Mouse (Mus musculus) spleen, adult 18-20 months (tissue): Measurements from ENCODE around the gene Nmrk1.
"Not testable (repeated sequence)": the region's sequence is repeated elsewhere in the genome, so short reads cannot be mapped to it uniquely, and the experiment has no call there.

Experiments
- DNase-seq, 2 experiments: peaks; one replicate each; pipeline ENCODE4 v3.0.0; 2022; ENCODE audit warnings: mixed read lengths in 2 of 2

Gene Nmrk1

GRCm38 (mm10) chr19:18631644-18632219 lies at the start of gene Nmrk1, which contains the start of gene Ostf1:
Gene Nmrk1, plus strand, starts transcription at chr19:18631950.
Gene Ostf1, minus strand, starts transcription at chr19:18631823.
- DNase-seq: peak; percentile 97 to 99

GRCm38 (mm10) chr19:18582226-18582625 lies 49.5 kb upstream of the Nmrk1 start:
- DNase-seq: no peak

- DNase-seq: no peak
These were observed 48.9 kb upstream of the Nmrk1 start for GRCm38 (mm10) chr19:18582887-18583286.

GRCm38 (mm10) chr19:18583706-18584105 lies 48.0 kb upstream of the Nmrk1 start:
- no peak for DNase-seq

- no peak for DNase-seq
These were observed 47.1 kb upstream of the Nmrk1 start for GRCm38 (mm10) chr19:18584621-18585020.

GRCm38 (mm10) chr19:18587118-18587517 lies 44.6 kb upstream of the Nmrk1 start:
- no peak for DNase-seq

- no peak for DNase-seq
These were observed 43.5 kb upstream of the Nmrk1 start for GRCm38 (mm10) chr19:18588243-18588642.

GRCm38 (mm10) chr19:18588801-18589200 lies 42.9 kb upstream of the Nmrk1 start:
- DNase-seq: not testable (repeated sequence)

- DNase-seq: no peak
These were observed 42.5 kb upstream of the Nmrk1 start for GRCm38 (mm10) chr19:18589276-18589675.

- DNase-seq: no peak
These were observed 41.5 kb upstream of the Nmrk1 start for GRCm38 (mm10) chr19:18590234-18590633.

GRCm38 (mm10) chr19:18590942-18591354 lies 40.8 kb upstream of the Nmrk1 start:
- DNase-seq: no peak

- no peak for DNase-seq
These were observed 38.8 kb upstream of the Nmrk1 start for GRCm38 (mm10) chr19:18592919-18593318.

- no peak for DNase-seq
These were observed 38.0 kb upstream of the Nmrk1 start for GRCm38 (mm10) chr19:18593722-18594121.

GRCm38 (mm10) chr19:18596876-18597275 lies 34.9 kb upstream of the Nmrk1 start:
- no peak for DNase-seq

- no peak for DNase-seq
These were observed 34.0 kb upstream of the Nmrk1 start for GRCm38 (mm10) chr19:18597772-18598171.

GRCm38 (mm10) chr19:18598265-18598926 lies 33.4 kb upstream of the Nmrk1 start:
- no peak for DNase-seq

GRCm38 (mm10) chr19:18599051-18599450 lies 32.7 kb upstream of the Nmrk1 start:
- DNase-seq: no peak

GRCm38 (mm10) chr19:18599650-18600049 lies 32.1 kb upstream of the Nmrk1 start:
- no peak for DNase-seq

- no peak for DNase-seq
These were observed 31.1 kb upstream of the Nmrk1 start for GRCm38 (mm10) chr19:18600611-18601010.

GRCm38 (mm10) chr19:18603011-18603410 lies 28.7 kb upstream of the Nmrk1 start:
- DNase-seq: no peak

- DNase-seq: no peak
These were observed 23.8 kb upstream of the Nmrk1 start for GRCm38 (mm10) chr19:18607907-18608306.

- no peak for DNase-seq
These were observed 22.8 kb upstream of the Nmrk1 start for GRCm38 (mm10) chr19:18608975-18609374.

- no peak for DNase-seq
These were observed 17.4 kb upstream of the Nmrk1 start for GRCm38 (mm10) chr19:18614337-18614736.

GRCm38 (mm10) chr19:18615680-18616240 lies 16.0 kb upstream of the Nmrk1 start:
- DNase-seq: no peak
